Mouse (Mus musculus): ENCODE measurements around the gene Syngr1. TPM values are rescaled to one million over a fixed set of nuclear protein-coding genes. Genes with fewer than 3 reads are reported as not detected.

Syngr1 gene
- total and polyA plus RNA-seq, 3 experiments = 9.7 to 14.8 (median 11.3) TPM

DNA sequence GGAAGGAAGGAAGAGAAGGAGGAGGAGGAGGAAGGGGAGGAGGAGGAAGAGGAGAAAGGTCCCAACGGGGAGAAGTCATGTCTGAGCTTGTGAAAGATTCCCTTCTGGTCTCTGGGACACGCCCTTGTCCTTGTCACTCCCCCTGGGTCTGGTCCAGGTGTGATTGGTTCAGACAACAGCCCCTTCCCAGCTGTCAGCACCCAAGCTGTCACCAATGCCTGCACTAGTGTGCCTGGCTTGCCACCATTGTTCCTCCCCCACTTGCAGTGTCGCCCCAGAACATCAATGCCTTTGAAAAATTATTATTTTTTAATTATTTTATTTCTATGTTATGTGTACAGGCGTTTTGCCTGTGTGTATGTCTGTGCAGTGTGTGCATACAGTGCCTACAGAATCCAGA lies 22.0 kb upstream of the Syngr1 start:
- Histone ChIP-seq H3K27me3 (replicated peaks) (peaks cover 3% of the 10 kb centered on the region), H3K36me3 (replicated peaks in 1 of 2; ENCODE audit: control insufficient read depth in 1 of 2, insufficient read depth in 1 of 2, low read length in 1 of 2) (no peaks in the 10 kb centered on the region), H3K9me3 (replicated peaks; ENCODE audit: low read length) (no peaks in the 10 kb centered on the region), H3K27ac (ENCODE audit: insufficient read depth, low read depth) (no peak overlapping the region), H3K9ac (ENCODE audit: insufficient read depth, low read depth) (no peak overlapping the region), H3K4me2 (ENCODE audit: insufficient read depth, low read depth, poor library complexity, severe bottlenecking) (no peak overlapping the region), H3K4me1 (ENCODE audit: control insufficient read depth in 1 of 2, insufficient read depth in 2 of 2) (peaks cover 18 to 41% of the 10 kb centered on the region in 2 experiments), H3K79me2 (replicated peaks; ENCODE audit: control insufficient read depth, extremely low read depth, insufficient read depth, poor library complexity, severe bottlenecking) (no peaks in the 10 kb centered on the region), H3K4me3 (replicated peaks in 1 of 3; ENCODE audit: low read depth in 2 of 3, low read length in 2 of 3, poor library complexity in 1 of 3) (no peak overlapping the region)
- TF ChIP-seq MXI1 (IDR thresholded peaks at IDR 0.05; ENCODE audit: low read depth, low read length) = no peak
- no peak for TF ChIP-seq ZNF384 (IDR thresholded peaks at IDR 0.05; ENCODE audit: low read depth, low read length)
- TF ChIP-seq PAX5 (IDR thresholded peaks at IDR 0.05; ENCODE audit: low read length) = no peak
- TF ChIP-seq CTCF (conservative IDR thresholded peaks at IDR 0.05 in 1 of 2, IDR thresholded peaks at IDR 0.05 in 1 of 2; ENCODE audit: low read depth in 2 of 2, low read length in 2 of 2) = no peak
- no peak for TF ChIP-seq ZMIZ1 (IDR thresholded peaks at IDR 0.05; ENCODE audit: low read depth, low read length)
- no peak for TF ChIP-seq HCFC1 (IDR thresholded peaks at IDR 0.05; ENCODE audit: low read depth, low read length)
- TF ChIP-seq USF2 (conservative IDR thresholded peaks at IDR 0.05; ENCODE audit: low read depth, low read length) = no peak
- no peak for TF ChIP-seq ZKSCAN1 (IDR thresholded peaks at IDR 0.05; ENCODE audit: borderline replicate concordance, low read depth, low read length)
- no peak for TF ChIP-seq POLR2A (IDR thresholded peaks at IDR 0.05; ENCODE audit: low read depth, low read length)
- no peak for TF ChIP-seq CHD1 (IDR thresholded peaks at IDR 0.05; ENCODE audit: low read depth, low read length)
- no peak for TF ChIP-seq MAX (IDR thresholded peaks at IDR 0.05; ENCODE audit: low read length)
- TF ChIP-seq POLR2AphosphoS2 (IDR thresholded peaks at IDR 0.05; ENCODE audit: low read depth, low read length) = no peak
- TF ChIP-seq RAD21 (IDR thresholded peaks at IDR 0.05; ENCODE audit: low read depth, low read length) = no peak
- DNase-seq (ENCODE audit: extremely low read depth) = no peak
- dilution Hi-C loops (cut with MboI; ENCODE audit: extremely low pct_ligation_motif_present, extremely low pct_unique_long_range_greater_than_20kb, low sequenced_read_pairs) (no loop called here), in situ Hi-C loops (cut with MboI; ENCODE audit: low pct_ligation_motif_present, low pct_unique_long_range_greater_than_20kb, low sequenced_read_pairs) (no loop called here)

DNA sequence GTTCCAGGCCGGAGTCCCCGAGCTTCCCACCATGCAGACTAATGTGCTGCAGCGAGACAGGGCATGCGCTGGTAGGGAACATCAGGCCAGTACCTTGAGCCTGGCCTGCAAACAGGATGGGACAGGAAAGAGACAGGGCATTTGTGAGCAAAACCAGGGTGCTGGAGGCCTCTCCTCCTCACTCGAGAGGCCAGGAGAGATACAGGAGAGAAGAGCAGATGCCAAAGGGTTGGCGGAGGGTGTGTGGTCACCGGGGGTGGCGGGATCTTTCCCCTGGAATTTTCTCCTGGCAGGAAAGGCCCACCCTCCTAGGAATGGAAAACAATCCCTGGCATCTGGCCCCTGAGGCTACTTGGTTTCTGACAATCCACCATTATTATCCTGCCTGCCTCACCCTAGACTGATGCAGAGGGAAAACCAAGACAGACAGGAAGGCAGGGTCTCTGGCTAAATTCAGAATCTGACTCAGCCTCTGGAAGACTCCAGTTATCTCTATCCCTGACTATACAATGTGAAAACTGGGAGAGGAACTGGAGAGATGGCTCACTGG lies 21.0 kb upstream of the Syngr1 start:
- H3K9me3 ChIP-seq (replicated peaks; ENCODE audit: low read length) = no peaks in the 10 kb centered on the region
- no peaks in the 10 kb centered on the region for H3K79me2 ChIP-seq (replicated peaks; ENCODE audit: control insufficient read depth, extremely low read depth, insufficient read depth, poor library complexity, severe bottlenecking)
- dilution Hi-C loops (cut with MboI; ENCODE audit: extremely low pct_ligation_motif_present, extremely low pct_unique_long_range_greater_than_20kb, low sequenced_read_pairs) = no loop called here
- H3K4me2 ChIP-seq (ENCODE audit: insufficient read depth, low read depth, poor library complexity, severe bottlenecking) = no peak overlapping the region
- no peak overlapping the region for H3K4me3 ChIP-seq (replicated peaks in 1 of 3; ENCODE audit: low read depth in 2 of 3, low read length in 2 of 3, poor library complexity in 1 of 3)
- H3K4me1 ChIP-seq (ENCODE audit: control insufficient read depth in 1 of 2, insufficient read depth in 2 of 2) = peaks cover 18 to 41% of the 10 kb centered on the region in 2 experiments
- peaks cover 3% of the 10 kb centered on the region for H3K27me3 ChIP-seq (replicated peaks)
- in situ Hi-C loops (cut with MboI; ENCODE audit: low pct_ligation_motif_present, low pct_unique_long_range_greater_than_20kb, low sequenced_read_pairs) = no loop called here
- no peak for DNase-seq (ENCODE audit: extremely low read depth)
- no peak overlapping the region for H3K27ac ChIP-seq (ENCODE audit: insufficient read depth, low read depth)
- no peaks in the 10 kb centered on the region for H3K36me3 ChIP-seq (replicated peaks in 1 of 2; ENCODE audit: control insufficient read depth in 1 of 2, insufficient read depth in 1 of 2, low read length in 1 of 2)
- TF ChIP-seq TCF12 (IDR thresholded peaks at IDR 0.05; ENCODE audit: low read depth, low read length) (no peak), CHD2 (IDR thresholded peaks at IDR 0.05; ENCODE audit: low read length) (no peak), RAD21 (IDR thresholded peaks at IDR 0.05; ENCODE audit: low read depth, low read length) (no peak), ELF1 (IDR thresholded peaks at IDR 0.05; ENCODE audit: low read depth, low read length) (no peak), SIN3A (IDR thresholded peaks at IDR 0.05; ENCODE audit: low read length) (no peak), BHLHE40 (IDR thresholded peaks at IDR 0.05; ENCODE audit: low read depth, low read length) (no peak), GABPA (IDR thresholded peaks at IDR 0.05; ENCODE audit: insufficient replicate concordance, low read depth, low read length) (no peak), MYC (IDR thresholded peaks at IDR 0.05; ENCODE audit: low read depth, low read length) (no peak)
- no peak overlapping the region for H3K9ac ChIP-seq (ENCODE audit: insufficient read depth, low read depth)
